Mouse (Mus musculus) heart, embryonic 13.5 days (tissue): ENCODE results near the gene Hsf5. TPM values are rescaled to one million over a fixed set of nuclear protein-coding genes. Genes with fewer than 3 reads are reported as not detected.

ENCODE experiments used
- ATAC-seq: fragments of 200-750 bp; cut with Nextera tagmentation; 2 replicates; pipeline ENCODE4 v1.8.0; 2017; ENCODE audit warnings: moderate TSS enrichment; ENCODE audit not compliant: insufficient number of reproducible peaks, low FRiP score, low TSS enrichment; ENCODE audit errors: extremely low read depth
- H3K27ac ChIP-seq: fragments of 300-500 bp; sonication (generic); replicated peaks from 2 replicates; pipeline ENCODE4 v1.5.1; 2015; ENCODE audit warnings: moderate library complexity, mild to moderate bottlenecking, inconsistent platforms
- H3K27me3 ChIP-seq: fragments of 300-500 bp; sonication (generic); replicated peaks from 2 replicates; pipeline ENCODE4 v1.6.1; 2015; ENCODE audit warnings: mild to moderate bottlenecking, inconsistent platforms
- H3K36me3 ChIP-seq: fragments of 300-500 bp; sonication (generic); 2 replicates; pipeline ENCODE4 v1.6.1; 2015; ENCODE audit warnings: mild to moderate bottlenecking, inconsistent platforms
- H3K4me1 ChIP-seq: fragments of 300-500 bp; sonication (generic); 2 replicates; pipeline ENCODE4 v1.6.1; 2015; ENCODE audit warnings: inconsistent platforms
- H3K4me2 ChIP-seq: fragments of 300-500 bp; sonication (generic); 2 replicates; pipeline ENCODE4 v1.6.1; 2015; ENCODE audit warnings: inconsistent platforms, mild to moderate bottlenecking, moderate library complexity
- H3K4me3 ChIP-seq: fragments of 300-500 bp; sonication (generic); 2 replicates; pipeline ENCODE4 v1.5.1; 2015; ENCODE audit warnings: moderate library complexity, mild to moderate bottlenecking, inconsistent platforms
- H3K9ac ChIP-seq: fragments of 300-500 bp; sonication (generic); 2 replicates; pipeline ENCODE4 v1.6.1; 2015; ENCODE audit warnings: inconsistent platforms, mild to moderate bottlenecking, moderate library complexity
- H3K9me3 ChIP-seq: fragments of 300-500 bp; sonication (generic); 2 replicates; pipeline ENCODE4 v1.6.1; 2016; ENCODE audit warnings: inconsistent platforms
- WGBS: fragments of 180-500 bp; shearing (Covaris S2); methylation state at CpG from one replicate; pipeline ENCODE4 v1.1.7; 2015; ENCODE audit warnings: mixed read lengths; 5-methylcytosine and 5-hydroxymethylcytosine counted together
- polyA plus RNA-seq: library from polyadenylated mRNA; unstranded; fragments of >200 nt; fragmentation: Nextera tagmentation; extraction: Ambion mirVana; gene quantifications from 2 replicates; pipeline ENCODE4 v1.2.1, GENCODE M21; 2015

Hsf5 gene
- polyA plus RNA-seq, 1 experiment from 2014 or later = 0.13 TPM

GRCm38 (mm10) chr11:87611547-87611946 lies 5.4 kb upstream of the Hsf5 start:
- no peaks in the 10 kb centered on the region for H3K4me1 ChIP-seq
- no peak for ATAC-seq
- no peaks in the 10 kb centered on the region for H3K27me3 ChIP-seq
- H3K4me3 ChIP-seq = no peak overlapping the region
- WGBS = 82% methylated on average over 9 of the region's 9 CpGs
- no peak overlapping the region; the same call in 1 of the 2 replicates for H3K9ac ChIP-seq
- H3K9me3 ChIP-seq = no peaks in the 10 kb centered on the region
- peaks cover 100% of the 10 kb centered on the region for H3K36me3 ChIP-seq
- no peak overlapping the region for H3K27ac ChIP-seq
- no peak overlapping the region for H3K4me2 ChIP-seq

GRCm38 (mm10) chr11:87613972-87614371 lies 3.0 kb upstream of the Hsf5 start:
- Histone ChIP-seq H3K4me3 (no peak overlapping the region), H3K4me1 (0 out of 2 replicates have a peak, but pooled peaks cover 3% of the 10 kb centered on the region), H3K27ac (no peak overlapping the region), H3K9ac (no peak overlapping the region), H3K27me3 (no peaks in the 10 kb centered on the region), H3K9me3 (0 out of 2 replicates have a peak, but pooled peaks cover 5% of the 10 kb centered on the region), H3K36me3 (peaks cover 100% of the 10 kb centered on the region), H3K4me2 (no peak overlapping the region)
- WGBS = 82% methylated on average over 7 of the region's 7 CpGs
- ATAC-seq = no peak

- no peak overlapping the region for H3K4me3 ChIP-seq
- H3K9ac ChIP-seq = no peak overlapping the region
- no peak for ATAC-seq
- H3K4me2 ChIP-seq = no peak overlapping the region
- H3K27ac ChIP-seq = no peak overlapping the region
- H3K27me3 ChIP-seq = no peaks in the 10 kb centered on the region
- 90% methylated on average over 5 of the region's 5 CpGs for WGBS
- H3K4me1 ChIP-seq = 0 out of 2 replicates have a peak, but pooled peaks cover 3% of the 10 kb centered on the region
- peaks cover 93% of the 10 kb centered on the region for H3K36me3 ChIP-seq
- H3K9me3 ChIP-seq = 0 out of 2 replicates have a peak, but pooled peaks cover 5% of the 10 kb centered on the region
These were observed 1.4 kb upstream of the Hsf5 start for GRCm38 (mm10) chr11:87615551-87615950.

- WGBS = 93% methylated on average over 2 of the region's 2 CpGs
- no peak for ATAC-seq
These were observed 1.0 kb upstream of the Hsf5 start for GRCm38 (mm10) chr11:87615952-87616351.

GRCm38 (mm10) chr11:87617606-87618005 lies 642 bp downstream of the Hsf5 start:
- H3K36me3 ChIP-seq = peaks cover 76% of the 10 kb centered on the region
- no peak overlapping the region for H3K4me2 ChIP-seq
- H3K9me3 ChIP-seq = 0 out of 2 replicates have a peak, but pooled peaks cover 5% of the 10 kb centered on the region
- 93% methylated on average over 32 of the region's 32 CpGs for whole genome bisulfite sequencing
- no peaks in the 10 kb centered on the region for H3K27me3 ChIP-seq
- H3K27ac ChIP-seq = no peak overlapping the region
- no peak overlapping the region for H3K4me3 ChIP-seq
- H3K4me1 ChIP-seq = 0 out of 2 replicates have a peak, but pooled peaks cover 3% of the 10 kb centered on the region
- no peak for ATAC-seq
- no peak overlapping the region for H3K9ac ChIP-seq

More at GRCm38 (mm10) chr11:87615952-87616351, 1.0 kb upstream of the Hsf5 start:
- Histone ChIP-seq H3K36me3 (peaks cover 90% of the 10 kb centered on the region), H3K27ac (no peak overlapping the region), H3K27me3 (no peaks in the 10 kb centered on the region), H3K9me3 (0 out of 2 replicates have a peak, but pooled peaks cover 5% of the 10 kb centered on the region), H3K4me3 (no peak overlapping the region), H3K9ac (no peak overlapping the region), H3K4me2 (no peak overlapping the region), H3K4me1 (0 out of 2 replicates have a peak, but pooled peaks cover 3% of the 10 kb centered on the region)

GRCm38 (mm10) chr11:87623160-87623559 lies 6.2 kb downstream of the Hsf5 start:
- no peak overlapping the region for H3K27ac ChIP-seq
- H3K9ac ChIP-seq = no peak overlapping the region
- no peaks in the 10 kb centered on the region for H3K27me3 ChIP-seq
- no peaks in the 10 kb centered on the region for H3K9me3 ChIP-seq
- peaks cover 51% of the 10 kb centered on the region for H3K36me3 ChIP-seq
- no peak overlapping the region for H3K4me3 ChIP-seq
- WGBS = 69% methylated on average over 4 of the region's 4 CpGs
- no peak overlapping the region for H3K4me2 ChIP-seq
- 0 out of 2 replicates have a peak, but pooled peaks cover 3% of the 10 kb centered on the region for H3K4me1 ChIP-seq
- ATAC-seq = no peak

GRCm38 (mm10) chr11:87629859-87630258 lies 12.9 kb downstream of the Hsf5 start:
- Histone ChIP-seq H3K36me3 (peaks cover 9% of the 10 kb centered on the region), H3K9me3 (no peaks in the 10 kb centered on the region), H3K27me3 (no peaks in the 10 kb centered on the region), H3K27ac (no peak overlapping the region), H3K4me3 (no peak overlapping the region), H3K9ac (no peak overlapping the region), H3K4me1 (no peaks in the 10 kb centered on the region), H3K4me2 (0 out of 2 replicates have a peak overlapping the region, but pooled peaks have one; percentile 14)
- WGBS = 19% methylated on average over 10 of the region's 10 CpGs
- no peak for ATAC-seq

GRCm38 (mm10) chr11:87638793-87639192 lies 21.8 kb downstream of the Hsf5 start:
- 15% methylated on average over 2 of the region's 2 CpGs for WGBS
- H3K9ac ChIP-seq = peak overlapping the region; percentile 90
- no peaks in the 10 kb centered on the region for H3K9me3 ChIP-seq
- H3K4me2 ChIP-seq = peak overlapping the region; percentile 83
- no peak for ATAC-seq
- H3K36me3 ChIP-seq = no peaks in the 10 kb centered on the region
- H3K4me1 ChIP-seq = peaks cover 11% of the 10 kb centered on the region
- H3K27ac ChIP-seq = peak overlapping the region; percentile 56
- H3K27me3 ChIP-seq = no peaks in the 10 kb centered on the region
- peak overlapping the region; percentile 59 for H3K4me3 ChIP-seq

- Histone ChIP-seq H3K9me3 (no peaks in the 10 kb centered on the region), H3K4me1 (peaks cover 11% of the 10 kb centered on the region), H3K9ac (peak overlapping the region; percentile 90), H3K27me3 (no peaks in the 10 kb centered on the region), H3K4me2 (peak overlapping the region; percentile 83), H3K36me3 (no peaks in the 10 kb centered on the region), H3K27ac (peak overlapping the region; percentile 56), H3K4me3 (peak overlapping the region; percentile 59)
- ATAC-seq = peak; percentile 31; the same call in 1 of the 2 replicates
- 2% methylated on average over 29 of the region's 29 CpGs for WGBS
These were observed 22.2 kb downstream of the Hsf5 start for GRCm38 (mm10) chr11:87639206-87639605.

- H3K4me3 ChIP-seq = no peak overlapping the region
- peaks cover 20% of the 10 kb centered on the region for H3K4me1 ChIP-seq
- no peak overlapping the region for H3K4me2 ChIP-seq
- H3K9me3 ChIP-seq = no peaks in the 10 kb centered on the region
- H3K27me3 ChIP-seq = no peaks in the 10 kb centered on the region
- no peak overlapping the region for H3K9ac ChIP-seq
- no peak overlapping the region for H3K27ac ChIP-seq
- no peak for ATAC-seq
- H3K36me3 ChIP-seq = no peaks in the 10 kb centered on the region
These were observed 25.9 kb downstream of the Hsf5 start for GRCm38 (mm10) chr11:87642865-87643264.

- H3K4me2 ChIP-seq = no peak overlapping the region
- no peaks in the 10 kb centered on the region for H3K36me3 ChIP-seq
- 76% methylated on average over 5 of the region's 5 CpGs for WGBS
- no peaks in the 10 kb centered on the region for H3K9me3 ChIP-seq
- no peaks in the 10 kb centered on the region for H3K27me3 ChIP-seq
- H3K4me1 ChIP-seq = no peaks in the 10 kb centered on the region
- no peak overlapping the region for H3K27ac ChIP-seq
- ATAC-seq = no peak
- no peak overlapping the region for H3K4me3 ChIP-seq
- no peak overlapping the region for H3K9ac ChIP-seq
These were observed 37.7 kb downstream of the Hsf5 start for GRCm38 (mm10) chr11:87654693-87655092.

- no peak for ATAC-seq
- H3K4me2 ChIP-seq = no peak overlapping the region
- H3K36me3 ChIP-seq = no peaks in the 10 kb centered on the region
- WGBS = 43% methylated on average over 7 of the region's 7 CpGs
- H3K9ac ChIP-seq = no peak overlapping the region
- no peak overlapping the region for H3K27ac ChIP-seq
- peaks cover 6% of the 10 kb centered on the region for H3K4me1 ChIP-seq
- H3K9me3 ChIP-seq = no peaks in the 10 kb centered on the region
- no peak overlapping the region for H3K4me3 ChIP-seq
- peaks cover 20% of the 10 kb centered on the region for H3K27me3 ChIP-seq
These were observed 42.3 kb downstream of the Hsf5 start for GRCm38 (mm10) chr11:87659216-87659615.
